Mouse (Mus musculus): Measurements from ENCODE around the gene Fam71f2. TPM values are rescaled to one million over a fixed set of nuclear protein-coding genes. Genes with fewer than 3 reads are reported as not detected.

The Fam71f2 gene
- polyA plus RNA-seq (2015; fragmentation: Nextera tagmentation; extraction: Ambion mirVana) = 0.43 and 0.63 TPM in 2 replicates

GRCm38 (mm10) chr6:29279293-29279692 is at the start of gene Fam71f2:
Gene Fam71f2 (plus strand): TSS chr6:29279593.
- Histone ChIP-seq H3K4me1 (replicated peaks) (0 out of 2 replicates have a peak, but pooled peaks cover 5% of the 10 kb centered on the region), H3K27me3 (no peaks in the 10 kb centered on the region), H3K36me3 (peaks cover 16% of the 10 kb centered on the region), H3K9me3 (no peaks in the 10 kb centered on the region), H3K9ac (no peak within 1 kb of the TSS), H3K27ac (replicated peaks) (no peak within 1 kb of the TSS), H3K4me3 (no peak within 1 kb of the TSS), H3K4me2 (no peak within 1 kb of the TSS)
- ATAC-seq (ENCODE audit: low read depth) = no peak
- 87% methylated on average over 8 of the region's 8 CpGs for WGBS

GRCm38 (mm10) chr6:29230386-29230785 is 49.0 kb upstream of the Fam71f2 start:
- H3K27me3 ChIP-seq = no peaks in the 10 kb centered on the region
- H3K9ac ChIP-seq = no peak overlapping the region
- no peaks in the 10 kb centered on the region for H3K9me3 ChIP-seq
- H3K36me3 ChIP-seq = no peaks in the 10 kb centered on the region
- ATAC-seq (ENCODE audit: low read depth) = no peak
- H3K4me3 ChIP-seq = no peak overlapping the region
- H3K4me2 ChIP-seq = no peak overlapping the region
- H3K27ac ChIP-seq (replicated peaks) = no peak overlapping the region
- 65% methylated on average over 6 of the region's 6 CpGs for WGBS
- no peaks in the 10 kb centered on the region for H3K4me1 ChIP-seq (replicated peaks)

- Histone ChIP-seq H3K9ac (no peak overlapping the region), H3K4me3 (no peak overlapping the region), H3K4me1 (replicated peaks) (no peaks in the 10 kb centered on the region), H3K4me2 (no peak overlapping the region), H3K36me3 (no peaks in the 10 kb centered on the region), H3K27ac (replicated peaks) (no peak overlapping the region), H3K27me3 (no peaks in the 10 kb centered on the region), H3K9me3 (no peaks in the 10 kb centered on the region)
- ATAC-seq (ENCODE audit: low read depth) = no peak
- WGBS = 88% methylated on average over 3 of the region's 3 CpGs
Measured at GRCm38 (mm10) chr6:29231799-29232198, 47.6 kb upstream of the Fam71f2 start.

- Histone ChIP-seq H3K4me1 (replicated peaks) (no peaks in the 10 kb centered on the region), H3K36me3 (no peaks in the 10 kb centered on the region), H3K27me3 (no peaks in the 10 kb centered on the region), H3K27ac (replicated peaks) (no peak overlapping the region), H3K4me2 (no peak overlapping the region), H3K9ac (no peak overlapping the region), H3K4me3 (no peak overlapping the region), H3K9me3 (no peaks in the 10 kb centered on the region)
- no peak for ATAC-seq (ENCODE audit: low read depth)
- WGBS = 81% methylated on average over 6 of the region's 6 CpGs
Measured at GRCm38 (mm10) chr6:29232321-29232720, 47.1 kb upstream of the Fam71f2 start.

- no peak overlapping the region for H3K4me2 ChIP-seq
- no peaks in the 10 kb centered on the region for H3K4me1 ChIP-seq (replicated peaks)
- WGBS = 80% methylated on average over 3 of the region's 3 CpGs
- no peak overlapping the region for H3K4me3 ChIP-seq
- H3K27ac ChIP-seq (replicated peaks) = no peak overlapping the region
- no peaks in the 10 kb centered on the region for H3K27me3 ChIP-seq
- H3K36me3 ChIP-seq = no peaks in the 10 kb centered on the region
- no peak overlapping the region for H3K9ac ChIP-seq
- no peak for ATAC-seq (ENCODE audit: low read depth)
- no peaks in the 10 kb centered on the region for H3K9me3 ChIP-seq
Measured at GRCm38 (mm10) chr6:29233710-29234109, 45.7 kb upstream of the Fam71f2 start.

- H3K27ac ChIP-seq (replicated peaks) = no peak overlapping the region
- H3K4me1 ChIP-seq (replicated peaks) = no peaks in the 10 kb centered on the region
- WGBS = 45% methylated on average over 8 of the region's 8 CpGs
- no peak overlapping the region for H3K9ac ChIP-seq
- no peak overlapping the region for H3K4me2 ChIP-seq
- H3K36me3 ChIP-seq = no peaks in the 10 kb centered on the region
- H3K4me3 ChIP-seq = no peak overlapping the region
- H3K9me3 ChIP-seq = no peaks in the 10 kb centered on the region
- no peaks in the 10 kb centered on the region for H3K27me3 ChIP-seq
- no peak for ATAC-seq (ENCODE audit: low read depth)
Measured at GRCm38 (mm10) chr6:29234272-29234671, 45.1 kb upstream of the Fam71f2 start.

- H3K27ac ChIP-seq (replicated peaks) = no peak overlapping the region
- H3K9ac ChIP-seq = no peak overlapping the region
- H3K27me3 ChIP-seq = no peaks in the 10 kb centered on the region
- H3K36me3 ChIP-seq = no peaks in the 10 kb centered on the region
- no peaks in the 10 kb centered on the region for H3K9me3 ChIP-seq
- ATAC-seq (ENCODE audit: low read depth) = no peak; the same call in 1 of the 2 replicates
- H3K4me1 ChIP-seq (replicated peaks) = no peaks in the 10 kb centered on the region
- WGBS = 22% methylated on average over 2 of the region's 2 CpGs
- H3K4me2 ChIP-seq = no peak overlapping the region
- no peak overlapping the region for H3K4me3 ChIP-seq
Measured at GRCm38 (mm10) chr6:29240806-29241205, 38.6 kb upstream of the Fam71f2 start.

GRCm38 (mm10) chr6:29241697-29242096 is 37.7 kb upstream of the Fam71f2 start:
- ATAC-seq (ENCODE audit: low read depth) = no peak
- no peaks in the 10 kb centered on the region for H3K4me1 ChIP-seq (replicated peaks)
- H3K27me3 ChIP-seq = no peaks in the 10 kb centered on the region
- H3K27ac ChIP-seq (replicated peaks) = no peak overlapping the region
- WGBS = 51% methylated on average over 2 of the region's 2 CpGs
- H3K9ac ChIP-seq = no peak overlapping the region
- H3K9me3 ChIP-seq = no peaks in the 10 kb centered on the region
- H3K4me3 ChIP-seq = no peak overlapping the region
- no peaks in the 10 kb centered on the region for H3K36me3 ChIP-seq
- no peak overlapping the region for H3K4me2 ChIP-seq

GRCm38 (mm10) chr6:29242265-29242664 is 37.1 kb upstream of the Fam71f2 start:
- no peak overlapping the region for H3K9ac ChIP-seq
- no peak overlapping the region for H3K4me2 ChIP-seq
- no peak overlapping the region for H3K27ac ChIP-seq (replicated peaks)

GRCm38 (mm10) chr6:29245272-29246120 is 33.9 kb upstream of the Fam71f2 start:
- Histone ChIP-seq H3K9me3 (no peaks in the 10 kb centered on the region), H3K27me3 (no peaks in the 10 kb centered on the region; the same call in 1 of the 2 replicates), H3K4me3 (no peak overlapping the region), H3K4me2 (no peak overlapping the region), H3K36me3 (no peaks in the 10 kb centered on the region), H3K9ac (no peak overlapping the region), H3K4me1 (replicated peaks) (no peaks in the 10 kb centered on the region), H3K27ac (replicated peaks) (no peak overlapping the region)
- ATAC-seq (ENCODE audit: low read depth) = no peak
- WGBS = 81% methylated on average over 14 of the region's 14 CpGs

More at GRCm38 (mm10) chr6:29242265-29242664, 37.1 kb upstream of the Fam71f2 start:
- H3K4me1 ChIP-seq (replicated peaks) = no peaks in the 10 kb centered on the region
- no peaks in the 10 kb centered on the region for H3K9me3 ChIP-seq
- WGBS = 68% methylated on average over 1 of the region's 1 CpGs
- H3K27me3 ChIP-seq = no peaks in the 10 kb centered on the region; the same call in 1 of the 2 replicates
- no peaks in the 10 kb centered on the region for H3K36me3 ChIP-seq
- H3K4me3 ChIP-seq = no peak overlapping the region
- no peak for ATAC-seq (ENCODE audit: low read depth)

- Histone ChIP-seq H3K4me1 (replicated peaks) (no peaks in the 10 kb centered on the region), H3K4me2 (no peak overlapping the region), H3K9me3 (no peaks in the 10 kb centered on the region), H3K9ac (no peak overlapping the region), H3K27me3 (no peaks in the 10 kb centered on the region; the same call in 1 of the 2 replicates), H3K36me3 (no peaks in the 10 kb centered on the region), H3K4me3 (no peak overlapping the region), H3K27ac (replicated peaks) (no peak overlapping the region)
- ATAC-seq (ENCODE audit: low read depth) = no peak
- WGBS = 86% methylated on average over 3 of the region's 3 CpGs
Measured at GRCm38 (mm10) chr6:29246183-29246582, 33.2 kb upstream of the Fam71f2 start.

GRCm38 (mm10) chr6:29246585-29246984 is 32.8 kb upstream of the Fam71f2 start:
- Histone ChIP-seq H3K4me3 (no peak overlapping the region), H3K27me3 (no peaks in the 10 kb centered on the region; the same call in 1 of the 2 replicates), H3K36me3 (no peaks in the 10 kb centered on the region), H3K4me2 (no peak overlapping the region), H3K9ac (no peak overlapping the region), H3K9me3 (no peaks in the 10 kb centered on the region), H3K27ac (replicated peaks) (no peak overlapping the region), H3K4me1 (replicated peaks) (no peaks in the 10 kb centered on the region)
- WGBS = 47% methylated on average over 5 of the region's 5 CpGs
- no peak for ATAC-seq (ENCODE audit: low read depth)
